Mouse (Mus musculus): ENCODE measurements around the gene Tab1.

Tab1 gene

DNA sequence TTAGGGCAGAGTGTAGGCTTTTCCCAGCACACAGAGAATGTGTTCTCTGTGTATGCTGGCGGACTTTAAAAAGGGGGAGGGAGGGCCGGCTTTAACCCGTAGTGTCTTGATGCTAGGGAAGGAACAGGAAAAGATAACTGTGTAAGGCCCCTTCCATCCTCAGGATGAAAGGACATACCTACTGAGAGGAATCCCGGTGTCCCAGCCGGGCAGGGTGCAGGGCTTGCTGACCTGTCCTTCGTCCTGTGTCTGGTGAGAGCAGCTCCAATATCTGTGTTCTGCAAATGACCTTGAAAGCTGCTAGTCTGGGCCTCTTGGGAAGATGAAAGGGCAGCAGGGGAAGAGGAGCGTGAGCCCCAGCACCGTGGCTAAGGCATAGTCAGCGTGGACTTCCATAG, 1.5 kb downstream of the Tab1 start:
- no peak for ATAC-seq (ENCODE audit: insufficient number of reproducible peaks, low FRiP score, low TSS enrichment)

DNA sequence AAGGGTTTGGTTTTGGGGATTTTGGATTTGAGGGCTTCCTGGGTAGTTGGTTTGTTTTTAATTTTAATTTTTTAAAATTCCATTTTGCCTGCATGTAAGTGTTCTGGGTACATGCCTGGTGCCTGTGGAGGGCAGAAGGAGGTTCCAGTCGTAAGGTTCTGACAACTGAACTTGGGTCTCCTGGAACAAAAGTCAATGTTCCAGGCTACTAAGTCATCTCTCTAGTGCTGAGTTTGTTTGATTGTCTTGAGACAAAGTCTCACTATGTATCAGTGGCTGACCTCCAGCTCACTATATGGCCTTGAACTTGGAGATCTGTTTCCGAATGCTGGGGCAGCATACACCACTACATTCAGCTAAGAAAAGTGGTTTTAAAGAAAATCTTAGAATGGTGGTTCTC, 2.6 kb downstream of the Tab1 start:
- no peak for ATAC-seq (ENCODE audit: insufficient number of reproducible peaks, low FRiP score, low TSS enrichment)

DNA sequence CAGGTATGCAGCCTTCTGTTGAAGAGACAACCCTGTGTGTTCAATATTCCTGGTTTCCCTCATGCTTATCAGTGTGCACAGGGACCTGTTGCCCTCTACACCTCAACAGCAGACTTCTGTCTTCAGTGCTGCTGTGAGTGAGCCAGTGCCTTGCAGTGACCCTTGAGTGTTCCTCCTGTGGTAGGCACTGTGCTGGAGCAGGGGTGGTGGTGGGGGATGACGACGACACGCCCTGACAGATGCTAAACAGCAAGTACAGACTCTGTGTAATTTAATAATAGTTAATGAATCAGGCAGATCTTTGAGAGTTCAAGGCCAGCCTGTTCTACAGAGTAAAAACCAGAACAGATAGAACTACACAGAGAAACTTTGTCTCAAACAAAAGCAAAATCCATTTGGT, 3.7 kb downstream of the Tab1 start:
- no peak for ATAC-seq (ENCODE audit: insufficient number of reproducible peaks, low FRiP score, low TSS enrichment)

DNA sequence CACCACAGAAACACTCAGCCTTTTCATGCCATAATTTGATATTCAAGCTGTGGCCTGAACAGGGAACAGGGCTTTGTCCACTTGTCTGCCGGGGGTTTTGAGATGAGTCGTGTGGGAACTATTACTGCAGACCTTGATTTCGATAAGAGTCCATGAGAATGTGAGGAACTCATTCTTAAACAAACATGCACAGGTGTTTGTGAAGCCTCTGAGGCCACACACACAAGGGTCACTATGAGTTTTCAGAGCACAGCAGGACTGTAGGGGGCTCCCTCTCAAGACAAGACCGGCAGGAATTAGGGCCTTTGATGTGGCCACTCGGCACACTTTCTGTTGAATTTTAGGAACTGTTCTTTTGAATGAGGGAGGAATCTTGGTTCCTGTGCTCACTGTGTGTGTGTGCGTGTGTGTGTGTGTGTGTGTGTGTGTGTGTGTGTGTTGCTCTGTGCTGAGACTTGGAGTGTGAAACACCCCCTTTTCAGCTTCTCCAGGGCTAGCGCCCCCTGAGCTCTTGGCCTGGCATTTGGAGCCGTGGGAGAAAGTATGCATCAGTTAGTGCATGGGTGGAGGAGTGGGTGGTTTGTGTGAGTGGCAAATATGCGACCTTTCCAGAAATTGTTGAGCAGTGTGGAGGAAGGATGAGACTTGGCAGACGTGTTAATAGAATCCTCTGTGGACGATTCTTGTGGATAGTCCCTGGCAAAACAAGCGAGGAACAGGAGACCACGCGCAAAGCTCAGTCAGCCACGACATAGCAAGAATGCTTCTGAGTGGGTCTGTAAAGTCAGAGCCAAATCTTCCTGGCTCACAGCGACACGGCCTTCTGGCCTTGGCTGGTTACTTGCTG, 5.2 kb downstream of the Tab1 start:
- no peak for ATAC-seq (ENCODE audit: insufficient number of reproducible peaks, low FRiP score, low TSS enrichment)

DNA sequence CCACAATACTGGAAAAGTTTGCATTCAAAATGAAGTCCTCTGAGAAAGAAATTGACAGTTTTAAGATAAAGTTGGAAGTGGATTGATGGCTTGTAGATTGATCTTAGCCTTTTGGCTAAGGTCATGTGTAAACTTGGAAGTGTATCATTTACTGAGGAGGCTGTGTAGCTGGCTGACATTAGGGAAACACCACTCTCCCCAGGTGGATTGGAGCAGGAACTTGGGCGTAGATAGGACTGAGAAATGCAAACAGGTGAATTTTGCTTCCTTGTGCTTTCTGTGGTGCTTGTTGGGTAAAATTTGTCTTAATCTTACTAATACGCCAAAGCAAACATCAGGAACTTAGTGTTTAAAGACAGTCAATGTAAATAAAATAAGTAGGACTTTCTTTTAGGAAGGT, 7.4 kb downstream of the Tab1 start:
- no peak for ATAC-seq (ENCODE audit: insufficient number of reproducible peaks, low FRiP score, low TSS enrichment)

DNA sequence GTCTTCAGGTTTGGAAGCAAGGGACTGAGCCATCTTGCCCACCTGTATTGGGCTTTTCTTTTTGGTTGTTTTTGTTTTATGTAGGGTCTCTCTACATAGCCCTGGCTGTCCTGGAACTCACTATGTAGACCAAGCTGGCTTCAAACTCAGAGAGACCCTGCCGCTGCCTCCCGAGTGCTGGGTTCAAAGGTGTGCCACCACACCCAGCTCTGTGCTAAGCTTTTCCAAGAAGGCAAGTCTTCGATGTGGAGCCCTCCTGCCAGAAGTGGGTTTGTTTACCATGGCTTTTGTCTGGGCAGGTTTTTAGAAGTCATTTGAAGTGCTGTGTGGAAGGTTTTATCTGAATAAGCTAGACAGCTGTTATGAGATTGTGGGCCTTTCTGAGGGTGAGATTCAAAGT, 8.0 kb downstream of the Tab1 start:
- no peak for ATAC-seq (ENCODE audit: insufficient number of reproducible peaks, low FRiP score, low TSS enrichment)

DNA sequence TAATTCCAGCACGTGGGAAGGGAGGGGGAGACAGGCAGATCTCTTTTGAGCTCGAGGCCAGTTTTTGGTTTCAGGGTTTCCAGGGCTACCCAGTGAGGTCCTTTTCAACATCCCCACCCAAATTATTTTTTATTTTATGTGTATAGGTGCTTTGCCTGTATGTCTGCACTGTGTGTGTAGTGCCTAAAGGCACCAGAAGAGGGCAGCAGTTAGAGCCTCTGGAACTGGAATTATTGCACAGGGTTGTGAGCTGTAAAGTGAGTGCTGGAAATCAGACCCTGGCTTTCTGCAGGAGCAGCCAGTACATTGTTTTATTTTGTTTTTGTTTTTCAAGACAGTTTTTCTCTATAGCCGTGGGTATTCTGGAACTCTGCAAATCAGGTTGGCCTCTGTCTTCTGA, 9.2 kb downstream of the Tab1 start:
- no peak for ATAC-seq (ENCODE audit: insufficient number of reproducible peaks, low FRiP score, low TSS enrichment)

DNA sequence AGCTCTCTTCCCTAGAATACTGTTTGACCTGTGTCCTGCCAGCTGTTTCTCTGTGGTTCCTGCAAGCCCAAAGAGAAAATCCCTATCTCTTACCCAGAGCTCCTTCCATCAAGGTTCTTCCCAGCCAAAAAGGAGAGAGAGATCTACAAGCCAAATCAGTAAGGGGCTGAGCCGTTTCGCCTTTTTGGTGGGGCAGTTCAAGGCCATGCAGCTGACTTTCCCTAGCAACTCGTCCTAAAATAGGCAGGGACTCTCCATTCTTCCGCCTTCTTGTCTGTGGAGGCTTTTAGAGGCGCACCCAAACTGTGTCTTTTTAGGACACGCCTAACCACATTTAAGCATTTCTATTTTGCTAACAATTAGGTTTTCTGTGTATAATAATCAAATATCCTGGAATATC, 10.8 kb downstream of the Tab1 start:
- no peak for ATAC-seq (ENCODE audit: insufficient number of reproducible peaks, low FRiP score, low TSS enrichment)

DNA sequence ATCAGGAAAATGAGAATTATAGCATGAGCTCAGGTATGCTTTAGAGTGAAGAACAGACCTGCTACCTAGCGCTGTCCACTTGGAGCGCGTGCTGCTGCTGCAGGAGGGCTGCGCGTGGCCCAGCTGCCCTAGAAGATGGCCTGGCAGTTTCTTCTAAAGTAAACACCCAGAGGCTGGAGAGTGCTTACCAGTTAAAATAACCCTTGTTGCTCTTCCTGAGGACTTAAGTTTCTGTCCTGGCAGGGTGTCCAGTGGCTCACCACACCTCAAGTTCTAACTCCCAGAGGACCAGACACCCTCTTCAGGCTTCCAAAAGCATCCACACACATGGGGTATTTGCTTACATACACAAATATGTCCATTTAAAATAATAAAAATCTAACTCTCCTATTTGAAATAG, 12.5 kb downstream of the Tab1 start:
- no peak for ATAC-seq (ENCODE audit: insufficient number of reproducible peaks, low FRiP score, low TSS enrichment)

DNA sequence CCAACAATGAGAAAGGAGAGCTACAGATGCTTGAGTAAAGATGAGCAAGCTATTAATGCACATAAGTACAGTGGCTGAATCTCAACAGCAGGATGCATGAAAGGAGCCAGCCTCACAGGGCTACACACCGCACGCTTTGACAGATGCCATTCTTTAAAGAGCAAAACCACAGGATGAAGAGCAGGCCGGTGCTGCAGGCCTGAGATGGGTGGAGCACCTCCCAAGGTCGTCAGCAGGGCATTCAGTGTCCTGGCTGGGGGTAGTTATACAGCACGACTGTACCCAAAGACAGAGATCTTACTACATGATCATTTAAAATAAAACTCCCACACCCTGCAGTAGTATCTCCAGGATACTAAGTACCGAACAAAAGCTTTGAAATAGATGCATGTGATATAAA, 13.2 kb downstream of the Tab1 start:
- no peak for ATAC-seq (ENCODE audit: insufficient number of reproducible peaks, low FRiP score, low TSS enrichment)

DNA sequence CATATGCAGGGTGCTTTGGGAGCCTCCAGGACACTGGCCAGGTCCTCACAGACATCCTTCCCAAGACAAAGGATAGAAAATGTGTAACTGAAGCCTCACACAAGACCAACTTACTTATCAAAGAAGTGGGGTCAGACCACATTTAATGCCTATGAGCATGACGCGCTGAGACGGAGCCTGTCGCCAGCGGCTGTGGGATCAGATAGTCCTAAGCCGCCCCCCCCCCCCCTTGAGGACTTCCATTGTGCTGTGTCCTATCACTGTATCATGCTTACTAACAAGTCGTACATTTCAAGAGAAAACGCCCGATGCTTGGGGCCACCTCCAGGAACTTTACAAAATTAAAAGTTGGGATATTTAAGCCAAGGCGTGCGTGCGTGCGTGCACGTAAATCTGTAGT, 14.2 kb downstream of the Tab1 start:
- ATAC-seq (ENCODE audit: insufficient number of reproducible peaks, low FRiP score, low TSS enrichment), result no peak

DNA sequence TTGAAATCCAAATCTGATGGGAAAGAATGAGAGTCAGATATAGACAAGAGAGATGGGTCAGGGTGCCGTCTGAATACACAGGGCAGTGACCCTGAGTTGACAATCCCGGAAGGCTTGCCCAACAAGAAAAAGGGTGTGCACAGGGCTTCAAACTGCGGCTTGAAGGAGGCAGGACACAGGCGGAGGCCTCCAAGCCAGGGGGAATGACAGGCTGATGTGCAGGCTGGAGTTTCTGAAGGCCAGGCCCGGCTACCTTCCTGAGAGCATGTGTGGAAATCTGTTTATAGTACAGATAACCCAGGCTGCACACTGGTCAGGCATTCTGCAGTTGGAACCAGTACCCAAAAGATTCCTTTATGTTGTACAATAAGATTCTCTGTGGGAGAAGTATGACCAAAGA, 14.6 kb downstream of the Tab1 start:
- ATAC-seq (ENCODE audit: insufficient number of reproducible peaks, low FRiP score, low TSS enrichment), result no peak

DNA sequence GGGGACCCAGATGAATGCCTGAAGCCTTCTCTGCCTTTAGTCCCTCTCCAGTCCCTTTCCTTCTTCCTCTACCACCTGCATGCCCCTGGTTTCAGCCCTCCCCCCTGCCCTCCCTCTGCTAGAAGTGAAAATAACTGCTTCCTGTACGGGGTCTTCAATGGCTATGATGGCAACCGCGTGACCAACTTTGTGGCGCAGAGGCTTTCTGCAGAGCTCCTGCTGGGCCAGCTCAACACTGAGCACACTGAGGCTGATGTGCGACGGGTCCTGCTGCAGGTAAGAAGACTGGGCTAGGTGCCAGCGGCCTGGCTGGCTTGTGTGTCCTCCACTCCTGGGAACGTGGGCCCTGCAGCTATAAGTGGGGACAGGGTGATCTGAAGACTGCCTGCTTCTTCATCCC, 15.6 kb downstream of the Tab1 start:
- ATAC-seq (ENCODE audit: insufficient number of reproducible peaks, low FRiP score, low TSS enrichment), result no peak

DNA sequence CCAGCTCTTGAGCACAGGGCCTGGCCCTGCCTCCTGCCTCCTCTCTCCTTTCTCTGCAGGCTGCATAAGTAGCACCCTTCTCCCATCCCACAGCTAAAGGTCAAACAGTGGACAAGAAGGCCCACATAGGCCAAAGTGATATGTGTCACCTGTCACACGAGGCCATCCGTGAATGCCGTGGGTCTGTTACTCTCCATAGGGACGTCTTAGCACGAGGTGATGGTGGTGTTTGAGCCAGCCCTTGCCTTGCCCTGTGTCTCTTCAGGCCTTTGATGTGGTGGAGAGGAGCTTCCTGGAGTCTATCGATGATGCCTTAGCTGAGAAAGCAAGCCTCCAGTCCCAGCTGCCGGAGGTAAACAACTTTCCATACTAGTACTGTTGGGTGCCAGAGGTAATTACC, 16.6 kb downstream of the Tab1 start:
- no peak for ATAC-seq (ENCODE audit: insufficient number of reproducible peaks, low FRiP score, low TSS enrichment)

DNA sequence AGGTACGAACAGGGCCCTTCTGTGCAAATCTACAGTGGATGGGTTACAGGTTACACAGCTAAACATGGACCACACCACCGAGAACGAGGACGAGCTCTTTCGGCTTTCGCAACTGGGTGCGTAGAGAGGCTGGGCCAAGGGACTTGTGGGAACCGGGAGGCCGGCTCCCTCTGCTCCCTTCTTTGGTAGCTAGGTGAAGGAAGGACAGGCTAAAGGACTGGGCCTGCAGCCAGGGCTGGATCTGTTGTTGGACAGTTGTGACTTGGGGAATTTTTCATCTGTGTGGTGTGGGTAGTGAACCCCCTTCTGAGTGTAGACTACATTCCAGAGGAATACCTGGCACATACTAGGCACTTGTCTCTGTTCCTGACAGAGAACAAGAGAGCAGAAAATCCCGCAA, 19.7 kb downstream of the Tab1 start:
- no peak for ATAC-seq (ENCODE audit: insufficient number of reproducible peaks, low FRiP score, low TSS enrichment)

DNA sequence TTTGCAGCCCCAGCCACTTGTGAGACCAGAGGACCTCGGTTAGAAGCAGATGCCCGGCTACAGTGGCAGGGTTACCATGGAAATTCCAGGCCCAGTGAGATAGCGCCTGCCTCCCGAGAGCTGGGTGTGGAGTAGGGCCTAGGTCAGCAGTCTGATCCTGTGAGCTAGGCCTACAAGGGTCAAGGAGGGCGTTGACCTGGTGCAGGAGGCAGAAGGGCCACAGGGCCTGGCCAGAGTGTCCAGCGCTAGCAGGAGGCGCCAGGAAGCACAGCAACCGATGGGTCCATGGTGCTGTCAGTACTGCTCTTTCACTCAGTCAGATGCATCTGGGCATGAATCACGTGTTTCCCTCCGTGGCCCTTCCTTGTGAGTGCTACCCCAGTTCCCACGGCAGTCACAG, 20.8 kb downstream of the Tab1 start:
- no peak for ATAC-seq (ENCODE audit: insufficient number of reproducible peaks, low FRiP score, low TSS enrichment)

DNA sequence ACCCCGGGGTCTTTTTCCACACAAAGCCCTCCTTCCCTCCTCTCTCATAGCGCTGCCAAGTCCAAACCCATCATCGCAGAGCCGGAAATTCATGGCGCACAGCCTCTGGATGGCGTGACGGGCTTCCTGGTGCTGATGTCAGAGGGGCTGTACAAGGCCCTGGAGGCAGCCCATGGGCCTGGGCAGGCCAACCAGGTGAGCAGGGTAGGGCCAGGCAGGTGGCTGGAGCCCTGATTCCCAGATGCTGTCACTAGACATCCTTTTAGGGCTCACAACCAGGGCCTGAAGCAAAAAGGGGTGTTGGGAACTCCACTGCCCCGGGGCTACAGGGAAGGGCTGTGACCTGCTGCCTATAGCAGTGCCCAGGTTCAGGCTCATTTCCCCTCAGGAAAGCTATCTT, 22.8 kb downstream of the Tab1 start:
- no peak for ATAC-seq (ENCODE audit: insufficient number of reproducible peaks, low FRiP score, low TSS enrichment)

DNA sequence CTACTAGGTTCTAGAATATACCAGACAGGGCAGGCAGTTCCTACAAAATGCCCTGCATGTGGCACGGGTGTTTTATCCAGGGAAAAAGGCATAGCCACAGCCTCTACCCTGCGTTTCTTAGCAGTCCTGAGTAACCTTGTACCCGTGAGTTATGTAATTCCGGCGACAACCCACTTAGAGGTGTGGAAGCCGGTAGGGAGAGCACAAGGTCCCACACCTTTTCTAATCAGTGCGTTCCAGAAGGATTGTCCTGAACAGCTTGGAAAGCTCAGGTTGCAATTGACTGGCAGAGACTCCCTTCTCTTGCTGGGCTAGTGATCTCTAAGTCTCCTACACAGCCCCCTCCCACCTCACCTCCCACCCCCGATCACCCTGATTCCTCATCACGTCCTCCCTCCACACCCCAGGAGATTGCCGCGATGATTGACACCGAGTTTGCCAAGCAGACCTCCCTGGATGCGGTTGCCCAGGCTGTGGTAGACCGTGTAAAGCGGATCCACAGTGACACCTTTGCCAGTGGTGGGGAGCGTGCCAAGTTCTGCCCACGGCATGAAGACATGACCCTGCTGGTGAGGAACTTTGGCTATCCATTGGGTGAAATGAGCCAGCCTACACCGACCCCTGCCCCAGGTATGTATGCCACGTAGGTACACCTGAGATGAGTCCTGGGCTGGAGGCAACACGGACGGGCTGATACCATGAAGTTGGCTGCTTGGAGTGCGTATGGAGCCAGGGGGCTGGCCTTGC, 24.4 kb downstream of the Tab1 start:
- ATAC-seq (ENCODE audit: insufficient number of reproducible peaks, low FRiP score, low TSS enrichment), result no peak

DNA sequence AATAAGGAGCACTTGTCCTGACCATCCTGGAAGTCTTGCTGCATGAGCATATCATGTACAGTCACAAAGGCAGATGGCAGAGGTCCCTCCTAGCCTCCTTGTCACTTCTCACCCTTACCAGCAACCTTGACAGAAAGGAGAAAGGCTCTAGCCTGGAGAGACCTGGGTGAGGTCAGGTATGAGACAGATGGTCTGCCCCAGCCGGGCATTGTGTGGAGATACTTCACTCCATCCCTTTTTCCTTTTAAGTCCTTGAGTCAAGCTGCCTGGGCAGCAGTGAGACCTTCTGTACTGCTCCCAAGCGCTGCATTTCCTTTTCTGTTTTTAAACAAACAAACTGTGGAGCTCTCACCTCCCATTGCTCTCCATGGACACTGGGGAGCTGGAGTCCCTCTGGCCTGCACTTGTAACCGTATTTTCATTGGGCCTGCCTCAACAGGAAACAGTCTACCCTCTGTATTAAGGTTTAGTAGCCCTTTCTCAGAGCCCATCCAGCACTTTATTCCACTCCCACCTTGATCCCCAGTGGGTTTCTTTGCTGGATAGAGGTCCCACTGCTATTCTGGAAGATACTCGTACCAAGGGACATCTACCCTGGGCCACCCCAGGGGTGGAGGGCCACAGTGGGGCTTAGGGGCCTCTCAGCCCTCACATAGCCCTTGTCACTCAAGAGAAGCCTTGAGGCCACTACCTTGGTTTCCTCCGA, 25.2 kb downstream of the Tab1 start:
- ATAC-seq (ENCODE audit: insufficient number of reproducible peaks, low FRiP score, low TSS enrichment), result no peak

DNA sequence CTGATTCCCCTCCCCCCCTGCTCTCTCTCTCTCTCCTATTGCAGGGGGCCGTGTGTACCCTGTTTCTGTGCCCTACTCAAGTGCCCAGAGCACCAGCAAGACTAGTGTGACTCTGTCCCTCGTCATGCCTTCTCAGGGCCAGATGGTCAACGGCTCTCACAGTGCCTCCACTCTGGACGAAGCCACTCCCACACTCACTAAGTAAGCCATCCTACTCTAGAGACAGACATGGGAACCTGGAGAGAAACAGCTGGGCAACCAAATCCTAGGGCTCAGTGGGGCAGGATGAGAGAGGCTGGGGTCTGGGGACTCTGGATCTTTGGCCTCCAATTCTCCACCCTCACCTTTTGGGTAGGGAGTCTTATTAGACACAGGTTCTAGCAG, 25.8 kb downstream of the Tab1 start:
- no peak for ATAC-seq (ENCODE audit: insufficient number of reproducible peaks, low FRiP score, low TSS enrichment)

DNA sequence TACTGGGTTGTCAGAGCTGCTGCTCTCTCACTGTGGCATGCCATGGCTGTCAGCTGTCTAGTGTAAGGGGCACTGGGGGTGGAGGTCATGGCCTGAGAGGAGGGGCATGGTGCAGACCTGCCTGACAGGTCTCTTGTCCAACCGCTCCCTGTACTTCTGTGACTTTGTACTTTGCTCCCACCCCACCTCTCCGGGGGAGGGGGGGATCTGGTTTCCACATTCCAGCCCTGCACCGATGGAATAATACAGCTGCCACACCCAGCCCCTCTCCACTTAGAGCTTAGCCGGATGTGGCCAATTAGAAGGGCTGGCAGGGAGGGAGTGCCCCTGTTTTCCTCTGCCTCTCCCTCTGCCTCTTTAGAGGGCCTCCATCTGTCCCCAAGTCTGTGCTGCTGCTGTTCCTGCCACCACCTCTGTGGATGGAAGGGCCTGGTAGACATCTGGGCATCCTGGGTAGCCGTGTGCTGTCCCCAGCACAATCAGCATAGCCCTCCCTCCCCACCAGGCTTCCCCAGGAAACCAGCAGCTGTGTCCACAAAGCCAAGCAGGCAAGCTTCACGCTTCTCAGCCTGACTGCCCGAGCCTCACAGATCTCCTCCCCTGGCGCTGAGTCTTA, 26.5 kb downstream of the Tab1 start:
- ATAC-seq (ENCODE audit: insufficient number of reproducible peaks, low FRiP score, low TSS enrichment), result no peak

All from cerebellum, adult (tissue).